Mouse (Mus musculus): ENCODE data around the gene Chn1.
"Not testable (repeated sequence)": the region's sequence is repeated elsewhere in the genome, so short reads cannot be mapped to it uniquely, and the experiment has no call there.

The Chn1 gene

GRCm38 (mm10) chr2:73774786-73775682 is at the start of gene Chn1:
TSS of gene Chn1 (minus strand) at chr2:73775346.
- DNase-seq (ENCODE audit: low read depth, low spot score): peak; percentile 17
- Histone ChIP-seq H3K36me3 (ENCODE audit: control insufficient read depth, insufficient read depth, low read length, poor library complexity, severe bottlenecking) (no peaks in the 10 kb centered on the region), H3K27me3 (ENCODE audit: control insufficient read depth, insufficient read depth, low read length, poor library complexity, severe bottlenecking) (no peaks in the 10 kb centered on the region)

- H3K36me3 ChIP-seq (ENCODE audit: control insufficient read depth, insufficient read depth, low read length, poor library complexity, severe bottlenecking): 0 out of 2 replicates have a peak, but pooled peaks cover 8% of the 10 kb centered on the region
- DNase-seq (ENCODE audit: low read depth, low spot score): no peak
These were observed 43.6 kb upstream of the Chn1 start for GRCm38 (mm10) chr2:73818742-73819141.

GRCm38 (mm10) chr2:73807609-73808008 is 32.5 kb upstream of the Chn1 start:
- no peak for DNase-seq (ENCODE audit: low read depth, low spot score)
- Histone ChIP-seq H3K36me3 (ENCODE audit: control insufficient read depth, insufficient read depth, low read length, poor library complexity, severe bottlenecking) (no peaks in the 10 kb centered on the region), H3K27me3 (ENCODE audit: control insufficient read depth, insufficient read depth, low read length, poor library complexity, severe bottlenecking) (no peaks in the 10 kb centered on the region)

More at GRCm38 (mm10) chr2:73818742-73819141, 43.6 kb upstream of the Chn1 start:
- no peaks in the 10 kb centered on the region; the same call in 1 of the 2 replicates for H3K27me3 ChIP-seq (ENCODE audit: control insufficient read depth, insufficient read depth, low read length, poor library complexity, severe bottlenecking)

GRCm38 (mm10) chr2:73800127-73800526 is 25.0 kb upstream of the Chn1 start:
- DNase-seq (ENCODE audit: low read depth, low spot score); H3K36me3 ChIP-seq (ENCODE audit: control insufficient read depth, insufficient read depth, low read length, poor library complexity, severe bottlenecking); H3K27me3 ChIP-seq (ENCODE audit: control insufficient read depth, insufficient read depth, low read length, poor library complexity, severe bottlenecking): not testable (repeated sequence)

GRCm38 (mm10) chr2:73798786-73799185 is 23.6 kb upstream of the Chn1 start:
- DNase-seq (ENCODE audit: low read depth, low spot score): no peak
- no peaks in the 10 kb centered on the region for H3K27me3 ChIP-seq (ENCODE audit: control insufficient read depth, insufficient read depth, low read length, poor library complexity, severe bottlenecking)
- H3K36me3 ChIP-seq (ENCODE audit: control insufficient read depth, insufficient read depth, low read length, poor library complexity, severe bottlenecking): no peaks in the 10 kb centered on the region

- Histone ChIP-seq H3K27me3 (ENCODE audit: control insufficient read depth, insufficient read depth, low read length, poor library complexity, severe bottlenecking) (no peaks in the 10 kb centered on the region), H3K36me3 (ENCODE audit: control insufficient read depth, insufficient read depth, low read length, poor library complexity, severe bottlenecking) (no peaks in the 10 kb centered on the region)
- DNase-seq (ENCODE audit: low read depth, low spot score): no peak
These were observed 23.0 kb upstream of the Chn1 start for GRCm38 (mm10) chr2:73798136-73798535.

GRCm38 (mm10) chr2:73791846-73792630 is 16.9 kb upstream of the Chn1 start:
- Histone ChIP-seq H3K27me3 (ENCODE audit: control insufficient read depth, insufficient read depth, low read length, poor library complexity, severe bottlenecking) (no peaks in the 10 kb centered on the region), H3K36me3 (ENCODE audit: control insufficient read depth, insufficient read depth, low read length, poor library complexity, severe bottlenecking) (no peaks in the 10 kb centered on the region)
- DNase-seq (ENCODE audit: low read depth, low spot score): no peak

- Histone ChIP-seq H3K36me3 (ENCODE audit: control insufficient read depth, insufficient read depth, low read length, poor library complexity, severe bottlenecking) (no peaks in the 10 kb centered on the region), H3K27me3 (ENCODE audit: control insufficient read depth, insufficient read depth, low read length, poor library complexity, severe bottlenecking) (no peaks in the 10 kb centered on the region)
- DNase-seq (ENCODE audit: low read depth, low spot score): no peak
These were observed 15.2 kb upstream of the Chn1 start for GRCm38 (mm10) chr2:73790332-73790731.

GRCm38 (mm10) chr2:73788395-73788794 is 13.2 kb upstream of the Chn1 start:
- no peaks in the 10 kb centered on the region for H3K27me3 ChIP-seq (ENCODE audit: control insufficient read depth, insufficient read depth, low read length, poor library complexity, severe bottlenecking)
- H3K36me3 ChIP-seq (ENCODE audit: control insufficient read depth, insufficient read depth, low read length, poor library complexity, severe bottlenecking): no peaks in the 10 kb centered on the region
- no peak for DNase-seq (ENCODE audit: low read depth, low spot score)

- no peak for DNase-seq (ENCODE audit: low read depth, low spot score)
- no peaks in the 10 kb centered on the region for H3K36me3 ChIP-seq (ENCODE audit: control insufficient read depth, insufficient read depth, low read length, poor library complexity, severe bottlenecking)
- H3K27me3 ChIP-seq (ENCODE audit: control insufficient read depth, insufficient read depth, low read length, poor library complexity, severe bottlenecking): no peaks in the 10 kb centered on the region
These were observed 7.3 kb upstream of the Chn1 start for GRCm38 (mm10) chr2:73782371-73782905.

- no peak for DNase-seq (ENCODE audit: low read depth, low spot score)
- Histone ChIP-seq H3K36me3 (ENCODE audit: control insufficient read depth, insufficient read depth, low read length, poor library complexity, severe bottlenecking) (no peaks in the 10 kb centered on the region), H3K27me3 (ENCODE audit: control insufficient read depth, insufficient read depth, low read length, poor library complexity, severe bottlenecking) (no peaks in the 10 kb centered on the region)
These were observed 5.3 kb upstream of the Chn1 start for GRCm38 (mm10) chr2:73780321-73781010.

GRCm38 (mm10) chr2:73779796-73780195 is 4.7 kb upstream of the Chn1 start:
- DNase-seq (ENCODE audit: low read depth, low spot score): no peak
- Histone ChIP-seq H3K36me3 (ENCODE audit: control insufficient read depth, insufficient read depth, low read length, poor library complexity, severe bottlenecking) (no peaks in the 10 kb centered on the region), H3K27me3 (ENCODE audit: control insufficient read depth, insufficient read depth, low read length, poor library complexity, severe bottlenecking) (no peaks in the 10 kb centered on the region)

GRCm38 (mm10) chr2:73779016-73779595 is 4.0 kb upstream of the Chn1 start:
- no peak for DNase-seq (ENCODE audit: low read depth, low spot score)
- H3K27me3 ChIP-seq (ENCODE audit: control insufficient read depth, insufficient read depth, low read length, poor library complexity, severe bottlenecking): no peaks in the 10 kb centered on the region
- H3K36me3 ChIP-seq (ENCODE audit: control insufficient read depth, insufficient read depth, low read length, poor library complexity, severe bottlenecking): no peaks in the 10 kb centered on the region

GRCm38 (mm10) chr2:73776936-73777335 is 1.8 kb upstream of the Chn1 start:
- DNase-seq (ENCODE audit: low read depth, low spot score): no peak
- Histone ChIP-seq H3K36me3 (ENCODE audit: control insufficient read depth, insufficient read depth, low read length, poor library complexity, severe bottlenecking) (no peaks in the 10 kb centered on the region), H3K27me3 (ENCODE audit: control insufficient read depth, insufficient read depth, low read length, poor library complexity, severe bottlenecking) (no peaks in the 10 kb centered on the region)
